ENCODE assay signal across 9 mouse cellular contexts in genomic region chr1:120340419-120341171, GRCm38 (mm10). TPM values are rescaled to one million over a fixed set of nuclear protein-coding genes. Genes with fewer than 3 reads are reported as not detected.
A peak's percentile ranks its signal among the peaks of the same experiment; 100 is the strongest.
DNase-seq lines count a peak whose midpoint lies in the region; ATAC-seq and TF ChIP-seq lines count a peak whose summit lies in the region.
"Had no signal": no experiment of that assay in that cellular context is flagged by ENCODE, and none has a peak within 500 bp of the region (broad histone marks: within the 10 kb centered on the region; RNA-seq: fewer than 3 reads in every experiment).

C1ql2 (plus strand) TSS chr1:120340582.

- TF ChIP-seq CTCF in gastrocnemius, adult 2 months (IDR thresholded peaks at IDR 0.05) = no peak

- intact Hi-C loops in gastrocnemius, adult 2 months (cut with DNase I) = no loop called here
- intact Hi-C loops in gastrocnemius, postnatal 14 days (cut with DNase I; ENCODE audit: low total_unique reads) = no loop called here

- H3K4me1 ChIP-seq in forebrain, embryonic 12.5 days = peaks cover 36% of the 10 kb centered on the region

- peaks cover 97% of the 10 kb centered on the region for H3K27me3 ChIP-seq in forebrain, embryonic 12.5 days

- H3K27ac ChIP-seq in gastrocnemius, adult 2 months = no peak within 1 kb of the TSS
- no peak within 1 kb of the TSS for H3K27ac ChIP-seq in forebrain, embryonic 12.5 days

- under 1% methylated on average over 69 of the region's 73 CpGs for WGBS in forebrain, embryonic 12.5 days

- ATAC-seq in forebrain, embryonic 12.5 days (ENCODE audit: low FRiP score) = peak; percentile 56

- H3K9me3 ChIP-seq in forebrain, embryonic 12.5 days = no peaks in the 10 kb centered on the region

- H3K36me3 ChIP-seq in forebrain, embryonic 12.5 days (replicated peaks) = no peaks in the 10 kb centered on the region

- H3K4me3 ChIP-seq in gastrocnemius, adult 2 months = peak within 1 kb of the TSS; percentile 36
- H3K4me3 ChIP-seq in forebrain, embryonic 12.5 days (replicated peaks) = peak within 1 kb of the TSS; percentile 40

- DNase-seq in gastrocnemius, adult 2 months = peak; percentile 18
- no peak for DNase-seq in gastrocnemius, postnatal 14 days
- peak; percentile 66 for DNase-seq in ES-CJ7 (ENCODE audit: low read depth, low spot score)
- peak; percentile 67 to 75 for DNase-seq in layer of hippocampus, postnatal 10 days (ENCODE audit: low spot score in 2 of 2)
- DNase-seq in neural tube, embryonic 10.5 days (ENCODE audit: extremely low spot score, low spot score) = peak; percentile 60
- no peak for DNase-seq in testis, postnatal 14 days (ENCODE audit: low spot score)
- DNase-seq in kidney, postnatal 10 days = no peak

- no peak within 1 kb of the TSS for H3K9ac ChIP-seq in forebrain, embryonic 12.5 days

- H3K4me2 ChIP-seq in forebrain, embryonic 12.5 days = peak within 1 kb of the TSS; percentile 59

RNA-seq across cellular contexts. Expression of gene C1ql2, which starts in this region (rescaled TPM):
- total RNA-seq in gastrocnemius, adult 2 months (2021) = not detected
- not detected for total RNA-seq in gastrocnemius, postnatal 14 days (2021)
- polyA plus RNA-seq in forebrain, embryonic 12.5 days (2016; fragmentation: Nextera tagmentation; extraction: Ambion mirVana) = 0.13 and 0.40 TPM in 2 replicates
- 10 to 100 TPM; 21.3 to 22.5 TPM for total RNA-seq in layer of hippocampus, postnatal 10 days (2021)
- polyA plus RNA-seq: C2C12 had no signal

Comparison
In these comparisons a context has a peak if more than half of its experiments do, and no peak if none do; other contexts are left out.
1. RNA of gene C1ql2 (total RNA-seq): 21.3 to 22.5 TPM in layer of hippocampus, postnatal 10 days; not detected in gastrocnemius, postnatal 14 days and not detected in gastrocnemius, adult 2 months; every median in the first group is over 10 times any median in the second.
2. Peak in DNase-seq and H3K4me3 ChIP-seq in gastrocnemius, adult 2 months; RNA of the gene not detected or under 1 TPM.
3. Peak in ATAC-seq, H3K4me3 ChIP-seq and H3K4me2 ChIP-seq in forebrain, embryonic 12.5 days; RNA of the gene not detected or under 1 TPM.
4. DNase-seq: peak in ES-CJ7 (single experiment), layer of hippocampus, postnatal 10 days (2 of 2) and neural tube, embryonic 10.5 days (single experiment); none in gastrocnemius, postnatal 14 days (single experiment), testis, postnatal 14 days (single experiment) and kidney, postnatal 10 days (single experiment).